Mouse (Mus musculus): Measurements from ENCODE around the gene Guca2a. TPM values are rescaled to one million over a fixed set of nuclear protein-coding genes. Genes with fewer than 3 reads are reported as not detected.
A peak's percentile ranks its signal among the peaks of the same experiment; 100 is the strongest.

Gene Guca2a
- polyA plus RNA-seq, 1 experiment from 2014 or later = 0.45 TPM

GRCm38 (mm10) chr4:119662976-119663375, 25.5 kb downstream of the Guca2a start:
- no peak overlapping the region for H3K4me2 ChIP-seq
- H3K27ac ChIP-seq (ENCODE audit: low read depth) = no peak overlapping the region
- WGBS = 70% methylated on average over 7 of the region's 7 CpGs
- no peaks in the 10 kb centered on the region for H3K4me1 ChIP-seq (ENCODE audit: insufficient read depth)
- H3K36me3 ChIP-seq (ENCODE audit: insufficient read depth) = no peaks in the 10 kb centered on the region
- no peaks in the 10 kb centered on the region for H3K9me3 ChIP-seq (ENCODE audit: low read depth, low read length)
- H3K4me3 ChIP-seq (ENCODE audit: low read depth, low read length) = no peak overlapping the region
- TF ChIP-seq CTCF (IDR thresholded peaks at IDR 0.05; ENCODE audit: low read depth) = no peak
- DNase-seq (no peak), ATAC-seq (ENCODE audit: insufficient read depth) (no peak)
- no peak overlapping the region for H3K9ac ChIP-seq
- H3K27me3 ChIP-seq (ENCODE audit: insufficient read depth, low read length) = no peaks in the 10 kb centered on the region

- Histone ChIP-seq H3K4me1 (ENCODE audit: insufficient read depth) (no peaks in the 10 kb centered on the region), H3K9me3 (ENCODE audit: low read depth, low read length) (no peaks in the 10 kb centered on the region), H3K9ac (no peak overlapping the region), H3K27me3 (ENCODE audit: insufficient read depth, low read length) (no peaks in the 10 kb centered on the region), H3K36me3 (ENCODE audit: insufficient read depth) (no peaks in the 10 kb centered on the region), H3K27ac (ENCODE audit: low read depth) (no peak overlapping the region), H3K4me3 (ENCODE audit: low read depth, low read length) (no peak overlapping the region), H3K4me2 (no peak overlapping the region)
- no peak for TF ChIP-seq CTCF (IDR thresholded peaks at IDR 0.05; ENCODE audit: low read depth)
- WGBS = 88% methylated on average over 14 of the region's 14 CpGs
- ATAC-seq (ENCODE audit: insufficient read depth) (no peak), DNase-seq (no peak)
Observed at GRCm38 (mm10) chr4:119663409-119664095, 26.0 kb downstream of the Guca2a start.

- Histone ChIP-seq H3K36me3 (ENCODE audit: insufficient read depth) (no peaks in the 10 kb centered on the region), H3K9ac (no peak overlapping the region), H3K4me2 (no peak overlapping the region), H3K9me3 (ENCODE audit: low read depth, low read length) (no peaks in the 10 kb centered on the region), H3K4me1 (ENCODE audit: insufficient read depth) (no peaks in the 10 kb centered on the region; the same call in 1 of the 2 replicates), H3K27me3 (ENCODE audit: insufficient read depth, low read length) (no peaks in the 10 kb centered on the region), H3K4me3 (ENCODE audit: low read depth, low read length) (no peak overlapping the region), H3K27ac (ENCODE audit: low read depth) (no peak overlapping the region)
- WGBS = 76% methylated on average over 2 of the region's 2 CpGs
- DNase-seq (no peak), ATAC-seq (ENCODE audit: insufficient read depth) (no peak)
- no peak for TF ChIP-seq CTCF (IDR thresholded peaks at IDR 0.05; ENCODE audit: low read depth)
Observed at GRCm38 (mm10) chr4:119665166-119665565, 27.7 kb downstream of the Guca2a start.

- Histone ChIP-seq H3K4me3 (ENCODE audit: low read depth, low read length) (no peak overlapping the region), H3K36me3 (ENCODE audit: insufficient read depth) (no peaks in the 10 kb centered on the region), H3K9me3 (ENCODE audit: low read depth, low read length) (no peaks in the 10 kb centered on the region), H3K9ac (no peak overlapping the region), H3K4me1 (ENCODE audit: insufficient read depth) (no peaks in the 10 kb centered on the region; the same call in 1 of the 2 replicates), H3K27ac (ENCODE audit: low read depth) (no peak overlapping the region), H3K27me3 (ENCODE audit: insufficient read depth, low read length) (no peaks in the 10 kb centered on the region), H3K4me2 (no peak overlapping the region)
- TF ChIP-seq CTCF (IDR thresholded peaks at IDR 0.05; ENCODE audit: low read depth) = no peak
- DNase-seq = no peak
- ATAC-seq (ENCODE audit: insufficient read depth) = no peak
- 28% methylated on average over 8 of the region's 8 CpGs for WGBS
Observed at GRCm38 (mm10) chr4:119666116-119666515, 28.6 kb downstream of the Guca2a start.

- Histone ChIP-seq H3K4me3 (ENCODE audit: low read depth, low read length) (no peak overlapping the region), H3K9ac (no peak overlapping the region), H3K36me3 (ENCODE audit: insufficient read depth) (no peaks in the 10 kb centered on the region), H3K4me1 (ENCODE audit: insufficient read depth) (no peaks in the 10 kb centered on the region; the same call in 1 of the 2 replicates), H3K9me3 (ENCODE audit: low read depth, low read length) (no peaks in the 10 kb centered on the region), H3K27ac (ENCODE audit: low read depth) (no peak overlapping the region), H3K27me3 (ENCODE audit: insufficient read depth, low read length) (no peaks in the 10 kb centered on the region), H3K4me2 (no peak overlapping the region)
- ATAC-seq (ENCODE audit: insufficient read depth) = no peak
- 27% methylated on average over 5 of the region's 5 CpGs for WGBS
- peak; percentile 58 for DNase-seq
- peak; percentile 76 for TF ChIP-seq CTCF (IDR thresholded peaks at IDR 0.05; ENCODE audit: low read depth)
Observed at GRCm38 (mm10) chr4:119667454-119667853, 29.9 kb downstream of the Guca2a start.

- H3K9me3 ChIP-seq (ENCODE audit: low read depth, low read length) = no peaks in the 10 kb centered on the region
Observed at GRCm38 (mm10) chr4:119668185-119668584, 30.7 kb downstream of the Guca2a start.

GRCm38 (mm10) chr4:119668596-119668995, 31.1 kb downstream of the Guca2a start:
- no peak for ATAC-seq (ENCODE audit: insufficient read depth)
- no peak overlapping the region for H3K4me3 ChIP-seq (ENCODE audit: low read depth, low read length)
- no peaks in the 10 kb centered on the region; the same call in 1 of the 2 replicates for H3K4me1 ChIP-seq (ENCODE audit: insufficient read depth)
- WGBS = 73% methylated on average over 4 of the region's 4 CpGs
- no peaks in the 10 kb centered on the region for H3K9me3 ChIP-seq (ENCODE audit: low read depth, low read length)
- DNase-seq = no peak
- no peaks in the 10 kb centered on the region for H3K36me3 ChIP-seq (ENCODE audit: insufficient read depth)
- TF ChIP-seq CTCF (IDR thresholded peaks at IDR 0.05; ENCODE audit: low read depth) = no peak
- no peak overlapping the region for H3K9ac ChIP-seq
- no peak overlapping the region for H3K4me2 ChIP-seq
- H3K27me3 ChIP-seq (ENCODE audit: insufficient read depth, low read length) = no peaks in the 10 kb centered on the region
- H3K27ac ChIP-seq (ENCODE audit: low read depth) = no peak overlapping the region

More at GRCm38 (mm10) chr4:119668185-119668584, 30.7 kb downstream of the Guca2a start:
- ATAC-seq (ENCODE audit: insufficient read depth) (no peak), DNase-seq (no peak)
- Histone ChIP-seq H3K4me2 (no peak overlapping the region), H3K36me3 (ENCODE audit: insufficient read depth) (no peaks in the 10 kb centered on the region), H3K4me1 (ENCODE audit: insufficient read depth) (no peaks in the 10 kb centered on the region; the same call in 1 of the 2 replicates), H3K27me3 (ENCODE audit: insufficient read depth, low read length) (no peaks in the 10 kb centered on the region), H3K4me3 (ENCODE audit: low read depth, low read length) (no peak overlapping the region), H3K27ac (ENCODE audit: low read depth) (no peak overlapping the region), H3K9ac (no peak overlapping the region)
- TF ChIP-seq CTCF (IDR thresholded peaks at IDR 0.05; ENCODE audit: low read depth) = no peak
- 83% methylated on average over 3 of the region's 3 CpGs for WGBS
